Mouse (Mus musculus): Measurements from ENCODE around the gene Gm45717. TPM values are rescaled to one million over a fixed set of nuclear protein-coding genes. Genes with fewer than 3 reads are reported as not detected.
A peak's percentile ranks its signal among the peaks of the same experiment; 100 is the strongest.

Gm45717 gene
- total and polyA plus RNA-seq, 3 experiments, result not detected

GRCm38 (mm10) chr7:140959181-140959901 is 3.6 kb upstream of the Gm45717 start:
- Histone ChIP-seq H3K27me3 (ENCODE audit: insufficient read depth, low read length) (peaks cover 20% of the 10 kb centered on the region), H3K9me3 (replicated peaks) (no peaks in the 10 kb centered on the region), H3K4me3 (ENCODE audit: low read depth, low read length) (no peak overlapping the region), H3K36me3 (replicated peaks) (no peaks in the 10 kb centered on the region), H3K4me1 (ENCODE audit: insufficient read depth, low read depth, low read length) (peaks cover 33% of the 10 kb centered on the region)
- ATAC-seq (ENCODE audit: extremely low read depth, insufficient number of reproducible peaks, low FRiP score, poor library complexity, severe bottlenecking), result no peak
- TF ChIP-seq POLR2AphosphoS5 (IDR thresholded peaks at IDR 0.05; ENCODE audit: insufficient replicate concordance, low read depth, low read length), result no peak
- TF ChIP-seq GATA2 (IDR thresholded peaks at IDR 0.05; ENCODE audit: borderline replicate concordance, low read depth, low read length), result no peak
- no peak for TF ChIP-seq TAL1 (conservative IDR thresholded peaks at IDR 0.05; ENCODE audit: low read depth, low read length)
- no peak for TF ChIP-seq CTCF (IDR thresholded peaks at IDR 0.05; ENCODE audit: low read depth, low read length)
- TF ChIP-seq GATA1 (IDR thresholded peaks at IDR 0.05; ENCODE audit: borderline replicate concordance, low read length), result no peak
- no peak for DNase-seq (ENCODE audit: low spot score)

- no peak for DNase-seq (ENCODE audit: low spot score)
- Histone ChIP-seq H3K4me3 (ENCODE audit: low read depth, low read length) (peak overlapping the region; percentile 70; the same call in 1 of the 2 replicates), H3K27me3 (ENCODE audit: insufficient read depth, low read length) (peaks cover 9% of the 10 kb centered on the region), H3K4me1 (ENCODE audit: insufficient read depth, low read depth, low read length) (peaks cover 53% of the 10 kb centered on the region), H3K9me3 (replicated peaks) (no peaks in the 10 kb centered on the region), H3K36me3 (replicated peaks) (peaks cover 13% of the 10 kb centered on the region)
- no peak for ATAC-seq (ENCODE audit: extremely low read depth, insufficient number of reproducible peaks, low FRiP score, poor library complexity, severe bottlenecking)
- TF ChIP-seq POLR2AphosphoS5 (IDR thresholded peaks at IDR 0.05; ENCODE audit: insufficient replicate concordance, low read depth, low read length) (no peak), CTCF (IDR thresholded peaks at IDR 0.05; ENCODE audit: low read depth, low read length) (no peak), GATA2 (IDR thresholded peaks at IDR 0.05; ENCODE audit: borderline replicate concordance, low read depth, low read length) (no peak), GATA1 (IDR thresholded peaks at IDR 0.05; ENCODE audit: borderline replicate concordance, low read length) (no peak), TAL1 (conservative IDR thresholded peaks at IDR 0.05; ENCODE audit: low read depth, low read length) (no peak)
These were observed 776 bp upstream of the Gm45717 start for GRCm38 (mm10) chr7:140956556-140956869.

GRCm38 (mm10) chr7:140955342-140955741 is 395 bp downstream of the Gm45717 start:
- H3K36me3 ChIP-seq (replicated peaks), result peaks cover 24% of the 10 kb centered on the region
- TF ChIP-seq CTCF (IDR thresholded peaks at IDR 0.05; ENCODE audit: low read depth, low read length) (no peak), POLR2AphosphoS5 (IDR thresholded peaks at IDR 0.05; ENCODE audit: insufficient replicate concordance, low read depth, low read length) (no peak), TAL1 (conservative IDR thresholded peaks at IDR 0.05; ENCODE audit: low read depth, low read length) (no peak), GATA2 (IDR thresholded peaks at IDR 0.05; ENCODE audit: borderline replicate concordance, low read depth, low read length) (no peak), GATA1 (IDR thresholded peaks at IDR 0.05; ENCODE audit: borderline replicate concordance, low read length) (no peak)
- ATAC-seq (ENCODE audit: extremely low read depth, insufficient number of reproducible peaks, low FRiP score, poor library complexity, severe bottlenecking) (no peak), DNase-seq (ENCODE audit: low spot score) (no peak)
- H3K9me3 ChIP-seq (replicated peaks), result no peaks in the 10 kb centered on the region
- H3K4me3 ChIP-seq (ENCODE audit: low read depth, low read length), result peak overlapping the region; percentile 70
- H3K27me3 ChIP-seq (ENCODE audit: insufficient read depth, low read length), result peaks cover 7% of the 10 kb centered on the region
- peaks cover 60% of the 10 kb centered on the region for H3K4me1 ChIP-seq (ENCODE audit: insufficient read depth, low read depth, low read length)

GRCm38 (mm10) chr7:140954733-140955071 is 1.0 kb downstream of the Gm45717 start:
- TF ChIP-seq GATA1 (IDR thresholded peaks at IDR 0.05; ENCODE audit: borderline replicate concordance, low read length) (no peak), POLR2AphosphoS5 (IDR thresholded peaks at IDR 0.05; ENCODE audit: insufficient replicate concordance, low read depth, low read length) (no peak)
- Histone ChIP-seq H3K36me3 (replicated peaks) (peaks cover 30% of the 10 kb centered on the region), H3K4me3 (ENCODE audit: low read depth, low read length) (peak overlapping the region; percentile 70), H3K27me3 (ENCODE audit: insufficient read depth, low read length) (peaks cover 2% of the 10 kb centered on the region; the same call in 1 of the 2 replicates), H3K4me1 (ENCODE audit: insufficient read depth, low read depth, low read length) (peaks cover 59% of the 10 kb centered on the region), H3K9me3 (replicated peaks) (no peaks in the 10 kb centered on the region)
- DNase-seq (ENCODE audit: low spot score), result no peak
- ATAC-seq (ENCODE audit: extremely low read depth, insufficient number of reproducible peaks, low FRiP score, poor library complexity, severe bottlenecking), result no peak

GRCm38 (mm10) chr7:140953800-140954732 is 1.7 kb downstream of the Gm45717 start:
- ATAC-seq (ENCODE audit: extremely low read depth, insufficient number of reproducible peaks, low FRiP score, poor library complexity, severe bottlenecking) (no peak), DNase-seq (ENCODE audit: low spot score) (no peak)
- peaks cover 59% of the 10 kb centered on the region for H3K4me1 ChIP-seq (ENCODE audit: insufficient read depth, low read depth, low read length)
- peaks cover 37% of the 10 kb centered on the region for H3K36me3 ChIP-seq (replicated peaks)
- TF ChIP-seq GATA2 (IDR thresholded peaks at IDR 0.05; ENCODE audit: borderline replicate concordance, low read depth, low read length) (no peak), GATA1 (IDR thresholded peaks at IDR 0.05; ENCODE audit: borderline replicate concordance, low read length) (no peak)
- peaks cover 2% of the 10 kb centered on the region; the same call in 1 of the 2 replicates for H3K27me3 ChIP-seq (ENCODE audit: insufficient read depth, low read length)
- H3K4me3 ChIP-seq (ENCODE audit: low read depth, low read length), result peak overlapping the region; percentile 70; the same call in 1 of the 2 replicates
- no peaks in the 10 kb centered on the region for H3K9me3 ChIP-seq (replicated peaks)

GRCm38 (mm10) chr7:140953133-140953532 is 2.6 kb downstream of the Gm45717 start:
- Histone ChIP-seq H3K36me3 (replicated peaks) (peaks cover 46% of the 10 kb centered on the region), H3K4me1 (ENCODE audit: insufficient read depth, low read depth, low read length) (peaks cover 56% of the 10 kb centered on the region), H3K4me3 (ENCODE audit: low read depth, low read length) (no peak overlapping the region), H3K27me3 (ENCODE audit: insufficient read depth, low read length) (peaks cover 2% of the 10 kb centered on the region; the same call in 1 of the 2 replicates), H3K9me3 (replicated peaks) (no peaks in the 10 kb centered on the region)
- DNase-seq (ENCODE audit: low spot score) (no peak), ATAC-seq (ENCODE audit: extremely low read depth, insufficient number of reproducible peaks, low FRiP score, poor library complexity, severe bottlenecking) (no peak)
- TF ChIP-seq GATA1 (IDR thresholded peaks at IDR 0.05; ENCODE audit: borderline replicate concordance, low read length) (no peak), GATA2 (IDR thresholded peaks at IDR 0.05; ENCODE audit: borderline replicate concordance, low read depth, low read length) (no peak), POLR2AphosphoS5 (IDR thresholded peaks at IDR 0.05; ENCODE audit: insufficient replicate concordance, low read depth, low read length) (no peak), CTCF (IDR thresholded peaks at IDR 0.05; ENCODE audit: low read depth, low read length) (no peak), TAL1 (conservative IDR thresholded peaks at IDR 0.05; ENCODE audit: low read depth, low read length) (no peak)
